Mouse (Mus musculus): ENCODE measurements around the gene Nr2f2. TPM values are rescaled to one million over a fixed set of nuclear protein-coding genes. Genes with fewer than 3 reads are reported as not detected.

Gene Nr2f2
- polyA plus RNA-seq, 1 experiment from 2014 or later = 97.9 TPM

DNA sequence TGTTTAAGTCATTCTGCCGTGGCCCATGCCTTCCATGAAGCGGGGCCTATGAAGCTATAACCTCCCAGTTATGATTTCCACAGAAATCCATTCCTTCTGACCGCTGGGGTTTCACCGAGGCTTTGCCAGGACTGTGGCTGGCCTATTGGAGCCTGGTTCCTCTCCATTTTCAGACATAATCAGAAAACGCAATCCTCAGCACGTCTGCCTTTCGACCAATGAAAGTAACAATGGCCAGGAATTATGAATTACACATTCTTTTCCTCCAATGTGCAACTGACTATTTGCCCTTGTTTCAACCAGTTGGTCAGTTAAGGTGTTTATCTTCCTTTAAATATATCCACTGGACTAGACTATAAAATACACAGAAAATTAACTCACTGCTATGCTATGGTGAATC, 31.1 kb downstream of the Nr2f2 start:
- Histone ChIP-seq H3K9ac (peak overlapping the region; percentile 43; the same call in 1 of the 2 replicates), H3K4me3 (peak overlapping the region; percentile 10; the same call in 1 of the 2 replicates), H3K4me1 (peaks cover 38% of the 10 kb centered on the region)

DNA sequence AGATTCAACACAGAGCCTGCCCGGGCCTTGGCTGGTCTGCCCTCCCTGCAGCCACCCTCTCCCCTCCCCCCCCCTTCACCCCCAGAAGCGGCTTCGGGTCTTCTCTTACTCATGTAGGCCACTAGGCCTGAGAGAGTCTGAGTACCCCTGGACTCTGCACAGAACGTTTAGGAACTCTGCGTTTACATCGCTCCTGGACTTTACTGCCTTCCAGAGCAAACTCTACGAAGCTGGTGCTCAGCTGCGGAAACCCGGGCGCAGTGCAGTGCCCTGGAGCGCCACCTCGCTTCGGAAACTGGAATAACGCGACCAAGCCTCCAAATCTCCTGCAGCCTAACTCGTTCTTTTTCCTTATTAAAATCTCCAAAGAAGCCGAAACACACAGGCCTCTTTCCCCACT, 31.7 kb downstream of the Nr2f2 start:
- Histone ChIP-seq H3K9me3 (replicated peaks) (no peaks in the 10 kb centered on the region), H3K4me3 (peak overlapping the region; percentile 24), H3K36me3 (ENCODE audit: poor library complexity, severe bottlenecking) (no peaks in the 10 kb centered on the region), H3K4me2 (peak overlapping the region; percentile 44), H3K27me3 (peaks cover 96% of the 10 kb centered on the region), H3K4me1 (peaks cover 36% of the 10 kb centered on the region), H3K9ac (peak overlapping the region; percentile 46), H3K27ac (peak overlapping the region; percentile 79)
- peak; percentile 57 for ATAC-seq
- WGBS = under 1% methylated on average over 17 of the region's 17 CpGs

More for the DNA sequence above, 31.1 kb downstream of the Nr2f2 start:
- Histone ChIP-seq H3K27ac (peak overlapping the region; percentile 68), H3K36me3 (ENCODE audit: poor library complexity, severe bottlenecking) (no peaks in the 10 kb centered on the region), H3K4me2 (peak overlapping the region; percentile 44), H3K27me3 (peaks cover 96% of the 10 kb centered on the region), H3K9me3 (replicated peaks) (no peaks in the 10 kb centered on the region)
- ATAC-seq = no peak
- WGBS = 6% methylated on average over 7 of the region's 7 CpGs

DNA sequence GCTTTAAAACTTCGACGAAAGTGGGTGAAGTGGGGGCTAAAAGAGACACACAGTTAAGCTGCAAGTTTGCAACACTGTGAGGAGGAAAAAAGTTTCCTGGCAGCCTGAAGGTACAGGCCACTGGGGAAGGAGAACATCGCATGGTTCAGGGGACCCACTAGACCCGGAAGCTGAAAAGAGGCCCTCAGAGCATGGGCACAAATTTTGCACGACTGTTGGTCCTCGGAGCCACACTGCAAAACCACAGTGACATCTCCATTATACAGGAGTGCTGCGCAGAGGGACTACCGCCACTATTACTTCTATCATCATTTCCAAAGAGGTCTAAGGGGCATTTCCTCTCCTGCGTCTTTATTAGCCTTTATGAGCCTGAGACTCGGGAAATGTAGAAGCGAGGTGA, 32.7 kb downstream of the Nr2f2 start:
- H3K4me2 ChIP-seq = peak overlapping the region; percentile 44
- WGBS = 5% methylated on average over 11 of the region's 11 CpGs
- H3K4me1 ChIP-seq = peaks cover 36% of the 10 kb centered on the region
- peak overlapping the region; percentile 4; the same call in 1 of the 2 replicates for H3K4me3 ChIP-seq
- peak overlapping the region; percentile 50 for H3K9ac ChIP-seq
- H3K9me3 ChIP-seq (replicated peaks) = no peaks in the 10 kb centered on the region
- ATAC-seq = no peak
- H3K27ac ChIP-seq = peak overlapping the region; percentile 79
- H3K27me3 ChIP-seq = peaks cover 96% of the 10 kb centered on the region
- no peaks in the 10 kb centered on the region for H3K36me3 ChIP-seq (ENCODE audit: poor library complexity, severe bottlenecking)

DNA sequence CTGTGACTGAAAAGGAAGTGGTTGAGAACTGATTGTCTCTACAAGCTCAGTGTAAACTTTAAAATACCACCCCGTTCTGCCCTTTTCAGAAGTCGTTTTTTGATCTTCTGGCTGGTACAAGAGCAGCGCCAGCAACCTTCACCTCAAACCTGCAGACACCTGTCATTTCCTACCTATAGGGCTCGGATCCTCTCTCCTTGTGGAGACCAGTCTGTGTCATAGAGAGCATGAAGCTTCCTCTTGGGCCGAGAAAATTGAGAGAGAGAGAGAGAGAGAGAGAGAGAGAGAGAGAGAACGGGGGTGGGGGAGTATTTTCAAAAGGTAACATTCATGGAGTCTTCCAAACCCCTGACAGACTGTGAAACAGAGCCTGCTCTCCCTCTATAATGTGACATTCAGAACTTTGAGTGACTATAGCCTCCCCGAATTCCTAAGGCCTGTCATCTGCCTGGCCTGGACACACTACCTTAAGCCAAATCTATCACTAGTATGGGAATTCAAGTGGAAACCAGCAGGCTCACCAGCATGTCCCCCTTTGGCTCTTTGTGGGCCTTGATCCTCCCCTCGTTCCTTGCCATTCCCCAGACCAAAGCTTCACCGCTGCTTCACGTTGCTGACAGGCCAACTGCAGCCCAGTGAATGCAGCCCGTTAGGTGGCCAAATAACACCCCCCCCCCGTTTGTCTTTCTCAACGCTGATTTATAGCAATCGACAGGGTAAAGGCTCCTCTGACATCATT, 33.4 kb downstream of the Nr2f2 start:
- Histone ChIP-seq H3K4me3 (no peak overlapping the region), H3K4me1 (peaks cover 36% of the 10 kb centered on the region), H3K9me3 (replicated peaks) (no peaks in the 10 kb centered on the region), H3K9ac (peak overlapping the region; percentile 59; the same call in 1 of the 2 replicates), H3K27me3 (peaks cover 96% of the 10 kb centered on the region), H3K27ac (peak overlapping the region; percentile 86), H3K36me3 (ENCODE audit: poor library complexity, severe bottlenecking) (no peaks in the 10 kb centered on the region), H3K4me2 (peak overlapping the region; percentile 65)
- ATAC-seq = no peak
- 3% methylated on average over 14 of the region's 14 CpGs for WGBS

DNA sequence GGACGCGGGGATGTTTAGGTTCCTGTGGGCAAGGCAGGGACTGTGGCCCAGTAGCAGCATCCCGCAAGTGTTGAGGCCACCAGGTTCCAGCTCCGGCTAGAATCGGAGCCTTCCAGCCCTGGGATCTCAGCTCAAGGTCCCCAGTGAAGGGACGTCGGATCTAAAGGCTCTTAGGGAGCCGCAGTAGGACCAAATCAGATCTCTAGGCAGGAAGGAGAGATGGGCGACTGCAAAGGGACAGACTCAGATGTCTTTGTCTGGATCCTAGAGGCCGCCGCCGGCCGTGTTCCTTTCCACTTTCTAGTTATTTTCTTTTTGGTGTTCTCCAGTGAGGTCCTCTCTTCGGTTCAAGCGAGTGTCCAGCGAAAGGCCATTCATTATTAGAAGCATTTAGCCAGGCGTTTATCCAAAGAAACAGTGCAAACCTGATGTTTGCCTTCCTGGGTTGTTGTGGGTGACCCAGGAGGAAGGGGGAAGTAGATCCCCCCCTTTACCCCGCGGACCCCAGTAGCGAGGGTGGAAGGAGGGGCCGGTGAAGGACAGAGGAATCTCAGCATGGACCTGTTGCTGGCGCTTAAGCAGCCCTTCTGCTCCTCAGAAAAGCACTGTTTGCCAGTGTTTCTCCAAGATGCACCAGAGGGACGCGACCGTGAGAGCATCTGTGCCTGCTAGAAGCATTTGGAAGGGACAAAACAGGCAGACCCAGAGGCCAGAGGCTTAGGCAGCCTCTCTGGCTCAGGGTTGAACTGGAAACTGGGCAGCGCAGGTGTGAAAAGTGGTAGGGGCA, 34.3 kb downstream of the Nr2f2 start:
- H3K4me3 ChIP-seq = peak overlapping the region; percentile 35
- peaks cover 29% of the 10 kb centered on the region for H3K4me1 ChIP-seq
- peaks cover 96% of the 10 kb centered on the region for H3K27me3 ChIP-seq
- H3K27ac ChIP-seq = peak overlapping the region; percentile 86
- ATAC-seq = no peak
- no peaks in the 10 kb centered on the region for H3K36me3 ChIP-seq (ENCODE audit: poor library complexity, severe bottlenecking)
- H3K9ac ChIP-seq = peak overlapping the region; percentile 59
- H3K9me3 ChIP-seq (replicated peaks) = no peaks in the 10 kb centered on the region
- peak overlapping the region; percentile 65 for H3K4me2 ChIP-seq
- WGBS = 2% methylated on average over 26 of the region's 26 CpGs

DNA sequence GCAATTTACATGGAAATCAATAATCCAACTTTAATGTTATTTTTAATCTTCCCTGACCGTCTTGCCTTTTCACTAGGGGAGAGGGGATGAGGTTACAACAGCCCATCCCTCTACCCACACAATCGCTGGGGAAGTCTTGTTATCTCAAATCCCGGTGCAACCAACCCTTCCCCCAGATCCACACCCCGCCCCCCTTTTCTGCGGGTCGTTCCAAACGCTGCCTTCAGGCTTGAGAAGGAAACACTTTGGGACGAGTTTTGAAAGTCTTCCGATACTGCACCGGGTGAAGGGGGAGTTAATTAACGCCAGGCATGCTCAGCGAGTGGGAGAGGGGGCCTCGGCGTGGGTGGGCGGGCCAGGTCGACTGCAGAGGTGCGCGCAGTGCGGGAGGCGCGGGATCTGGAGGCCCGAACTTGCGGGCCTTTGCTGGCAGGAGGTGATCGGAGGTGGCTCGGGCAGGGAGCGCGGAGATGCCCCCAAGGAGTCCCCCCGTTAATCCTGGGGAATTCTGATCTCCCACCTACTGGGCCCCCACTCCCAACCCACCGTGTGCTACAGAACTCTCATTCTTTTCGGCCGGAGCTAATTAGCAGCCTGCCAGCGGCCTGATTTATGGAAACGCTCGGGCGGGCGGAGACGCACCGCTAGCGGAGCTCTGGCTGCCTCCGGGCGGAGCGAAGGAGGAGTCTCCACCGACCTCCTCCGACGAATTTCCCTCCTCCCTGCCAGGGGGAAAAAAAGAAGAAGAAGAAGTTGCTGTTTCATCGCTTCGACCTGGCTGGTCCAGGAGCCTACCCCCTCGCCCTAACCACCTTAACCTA, 35.1 kb downstream of the Nr2f2 start:
- Histone ChIP-seq H3K4me2 (peak overlapping the region; percentile 65), H3K9ac (peak overlapping the region; percentile 59), H3K4me1 (peaks cover 28% of the 10 kb centered on the region), H3K4me3 (peak overlapping the region; percentile 35), H3K36me3 (ENCODE audit: poor library complexity, severe bottlenecking) (no peaks in the 10 kb centered on the region), H3K27ac (peak overlapping the region; percentile 86), H3K9me3 (replicated peaks) (no peaks in the 10 kb centered on the region), H3K27me3 (peaks cover 96% of the 10 kb centered on the region)
- peak; percentile 70 for ATAC-seq
- whole genome bisulfite sequencing = under 1% methylated on average over 48 of the region's 48 CpGs

DNA sequence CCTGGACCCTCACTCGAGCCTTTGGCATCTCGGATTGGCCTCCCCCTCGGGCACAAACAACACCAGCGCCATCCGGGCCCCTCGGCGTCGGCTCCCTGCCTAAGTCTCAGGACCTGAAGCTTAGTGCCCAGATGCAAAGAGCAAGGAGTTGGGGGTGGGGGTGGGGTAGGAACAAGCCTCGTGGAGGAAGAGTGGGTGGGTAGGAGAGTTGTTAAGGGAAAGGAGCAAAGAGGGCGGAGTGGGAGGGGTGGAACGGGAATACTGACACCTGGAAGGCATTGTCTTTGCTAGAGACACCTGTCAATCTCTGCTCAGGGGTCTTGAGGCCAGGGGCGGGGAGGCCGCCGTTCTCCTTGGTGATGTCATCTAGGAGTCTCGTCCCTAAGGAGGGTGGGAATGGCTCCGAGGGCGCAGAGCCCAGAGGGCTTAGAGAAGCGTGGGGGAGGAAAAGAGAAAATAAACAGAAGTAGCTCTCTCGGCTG, 35.7 kb downstream of the Nr2f2 start:
- Histone ChIP-seq H3K27ac (peak overlapping the region; percentile 86), H3K4me3 (peak overlapping the region; percentile 35), H3K27me3 (peaks cover 96% of the 10 kb centered on the region), H3K9me3 (replicated peaks) (no peaks in the 10 kb centered on the region), H3K4me2 (peak overlapping the region; percentile 65), H3K36me3 (ENCODE audit: poor library complexity, severe bottlenecking) (no peaks in the 10 kb centered on the region), H3K4me1 (peaks cover 34% of the 10 kb centered on the region), H3K9ac (peak overlapping the region; percentile 59)
- ATAC-seq = peak; percentile 23
- WGBS = under 1% methylated on average over 19 of the region's 19 CpGs

GRCm38 (mm10) chr7:70330207-70330562, 36.4 kb downstream of the Nr2f2 start:
- no peaks in the 10 kb centered on the region for H3K9me3 ChIP-seq (replicated peaks)
- no peak for ATAC-seq
- peak overlapping the region; percentile 65 for H3K4me2 ChIP-seq
- no peaks in the 10 kb centered on the region for H3K36me3 ChIP-seq (ENCODE audit: poor library complexity, severe bottlenecking)
- H3K9ac ChIP-seq = peak overlapping the region; percentile 48
- H3K4me3 ChIP-seq = peak overlapping the region; percentile 15
- peaks cover 96% of the 10 kb centered on the region for H3K27me3 ChIP-seq
- peaks cover 36% of the 10 kb centered on the region for H3K4me1 ChIP-seq
- H3K27ac ChIP-seq = peak overlapping the region; percentile 86
- WGBS = under 1% methylated on average over 12 of the region's 12 CpGs

- Histone ChIP-seq H3K9me3 (replicated peaks) (no peaks in the 10 kb centered on the region), H3K36me3 (ENCODE audit: poor library complexity, severe bottlenecking) (no peaks in the 10 kb centered on the region), H3K4me1 (peaks cover 37% of the 10 kb centered on the region), H3K27ac (peak overlapping the region; percentile 86), H3K4me3 (peak overlapping the region; percentile 15), H3K4me2 (peak overlapping the region; percentile 65), H3K27me3 (peaks cover 97% of the 10 kb centered on the region), H3K9ac (peak overlapping the region; percentile 48)
- 3% methylated on average over 19 of the region's 19 CpGs for WGBS
- ATAC-seq = no peak
Measured at GRCm38 (mm10) chr7:70329521-70330206, 36.9 kb downstream of the Nr2f2 start.

- peak overlapping the region; percentile 86 for H3K27ac ChIP-seq
- ATAC-seq = no peak
- WGBS = 2% methylated on average over 6 of the region's 6 CpGs
Measured at GRCm38 (mm10) chr7:70329037-70329516, 37.5 kb downstream of the Nr2f2 start.

More at GRCm38 (mm10) chr7:70329037-70329516, 37.5 kb downstream of the Nr2f2 start:
- H3K9me3 ChIP-seq (replicated peaks) = no peaks in the 10 kb centered on the region
- no peak overlapping the region for H3K9ac ChIP-seq
- H3K27me3 ChIP-seq = peaks cover 99% of the 10 kb centered on the region
- no peak overlapping the region for H3K4me3 ChIP-seq
- H3K4me1 ChIP-seq = peaks cover 37% of the 10 kb centered on the region
- no peaks in the 10 kb centered on the region for H3K36me3 ChIP-seq (ENCODE audit: poor library complexity, severe bottlenecking)
- peak overlapping the region; percentile 65; the same call in 1 of the 2 replicates for H3K4me2 ChIP-seq
